Mouse (Mus musculus) left cerebral cortex, adult 11 months (tissue): ENCODE data around the gene Tnni3.
"Not testable (repeated sequence)": the region's sequence is repeated elsewhere in the genome, so short reads cannot be mapped to it uniquely, and the experiment has no call there.

Source experiments
- DNase-seq: peaks from one replicate; pipeline ENCODE4 v3.0.0; 2022; ENCODE audit warnings: low spot score

The Tnni3 gene

DNA sequence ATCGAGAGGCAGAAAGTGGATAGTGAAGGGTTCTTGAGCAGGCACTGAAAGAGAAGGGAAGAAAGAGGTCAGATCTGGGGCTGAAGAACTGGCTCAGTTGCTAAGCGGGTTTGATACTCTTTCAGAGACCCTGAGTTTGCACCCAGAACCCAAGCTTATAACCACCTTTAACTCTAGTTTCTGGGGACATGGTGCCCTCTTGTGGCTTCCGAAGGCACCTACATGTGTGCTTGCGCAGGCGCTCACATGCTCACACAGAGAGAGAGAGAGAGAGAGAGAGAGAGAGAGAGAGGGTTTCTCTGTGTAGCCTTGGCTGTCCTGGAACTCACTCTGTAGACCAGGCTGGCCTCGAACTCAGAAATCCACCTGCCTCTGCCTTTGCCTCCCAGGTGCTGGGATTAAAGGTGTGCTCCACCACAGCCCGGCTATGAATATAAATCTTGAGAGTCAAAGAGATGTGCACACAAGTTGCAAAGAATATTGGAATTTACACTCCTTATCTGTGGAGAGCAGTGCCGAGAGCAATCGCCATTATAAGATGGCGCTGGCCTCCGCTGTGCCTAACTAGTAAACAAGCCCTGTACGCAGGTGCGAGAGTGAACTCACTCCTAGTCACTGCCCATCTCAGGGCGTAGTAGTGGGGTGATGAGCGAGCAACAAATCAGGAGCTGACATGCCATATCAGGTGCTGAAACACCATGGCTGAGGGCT is at the start of gene Tnni3:
TSS of gene Tnni3 (minus strand) at position 18 of the 711 bp plus-strand sequence.
- not testable (repeated sequence) for DNase-seq

DNA sequence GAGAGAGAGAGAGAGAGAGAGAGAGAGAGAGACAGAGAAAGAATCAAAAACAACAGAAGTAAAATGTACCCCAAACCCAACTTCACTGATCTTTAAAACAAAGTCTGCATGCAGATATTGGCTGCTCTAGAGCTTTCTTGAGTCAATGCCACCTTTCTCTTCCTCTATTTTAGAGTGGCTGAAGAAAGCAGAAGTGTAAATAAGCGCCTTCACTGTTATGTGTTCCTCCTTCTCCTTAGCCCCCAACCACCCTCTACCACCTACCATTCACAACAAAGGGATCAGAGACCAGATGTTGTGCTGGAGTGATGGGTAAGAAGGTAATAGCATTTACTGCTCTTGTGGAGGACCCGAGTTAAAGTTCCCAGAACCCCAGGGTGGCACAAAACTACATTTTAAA is 48.3 kb upstream of the Tnni3 start:
- DNase-seq: not testable (repeated sequence)

DNA sequence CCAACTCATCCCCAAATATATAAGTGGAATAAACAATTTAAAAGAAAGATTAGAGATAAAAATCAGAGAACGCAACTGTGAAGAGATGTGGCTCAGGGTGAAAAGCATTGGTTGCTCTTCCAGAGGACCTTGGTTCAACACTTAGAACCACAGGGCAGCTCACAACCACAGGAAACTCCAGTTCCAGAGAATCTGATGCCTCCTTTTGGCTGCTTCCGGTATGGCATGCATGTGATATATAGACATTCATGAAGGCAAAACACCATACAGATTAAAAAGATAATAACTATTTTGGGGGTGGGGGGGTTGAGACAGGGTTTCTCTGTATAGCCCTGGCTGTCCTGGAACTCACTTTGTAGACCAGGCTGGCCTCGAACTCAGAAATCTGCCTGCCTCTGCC is 38.6 kb upstream of the Tnni3 start:
- DNase-seq: no peak

DNA sequence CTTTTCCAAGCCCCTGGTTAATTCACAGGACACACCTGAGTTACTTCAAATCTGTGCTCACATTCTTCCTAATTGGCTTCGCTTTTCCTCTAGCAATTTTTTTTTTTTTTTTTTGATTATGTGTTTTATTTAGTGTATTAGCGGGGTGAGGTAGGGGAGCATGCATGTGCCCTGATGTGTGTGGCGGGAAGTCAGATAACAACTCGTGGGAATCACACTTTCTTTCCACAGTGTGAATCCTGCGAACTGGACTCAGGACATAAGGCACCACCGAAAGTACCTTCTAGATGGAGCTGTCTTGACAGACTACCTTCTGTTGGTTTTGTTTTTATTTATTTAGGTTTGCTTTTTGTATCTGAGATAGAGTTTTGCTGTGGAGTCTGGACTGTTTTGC is 33.1 kb upstream of the Tnni3 start:
- DNase-seq: no peak

DNA sequence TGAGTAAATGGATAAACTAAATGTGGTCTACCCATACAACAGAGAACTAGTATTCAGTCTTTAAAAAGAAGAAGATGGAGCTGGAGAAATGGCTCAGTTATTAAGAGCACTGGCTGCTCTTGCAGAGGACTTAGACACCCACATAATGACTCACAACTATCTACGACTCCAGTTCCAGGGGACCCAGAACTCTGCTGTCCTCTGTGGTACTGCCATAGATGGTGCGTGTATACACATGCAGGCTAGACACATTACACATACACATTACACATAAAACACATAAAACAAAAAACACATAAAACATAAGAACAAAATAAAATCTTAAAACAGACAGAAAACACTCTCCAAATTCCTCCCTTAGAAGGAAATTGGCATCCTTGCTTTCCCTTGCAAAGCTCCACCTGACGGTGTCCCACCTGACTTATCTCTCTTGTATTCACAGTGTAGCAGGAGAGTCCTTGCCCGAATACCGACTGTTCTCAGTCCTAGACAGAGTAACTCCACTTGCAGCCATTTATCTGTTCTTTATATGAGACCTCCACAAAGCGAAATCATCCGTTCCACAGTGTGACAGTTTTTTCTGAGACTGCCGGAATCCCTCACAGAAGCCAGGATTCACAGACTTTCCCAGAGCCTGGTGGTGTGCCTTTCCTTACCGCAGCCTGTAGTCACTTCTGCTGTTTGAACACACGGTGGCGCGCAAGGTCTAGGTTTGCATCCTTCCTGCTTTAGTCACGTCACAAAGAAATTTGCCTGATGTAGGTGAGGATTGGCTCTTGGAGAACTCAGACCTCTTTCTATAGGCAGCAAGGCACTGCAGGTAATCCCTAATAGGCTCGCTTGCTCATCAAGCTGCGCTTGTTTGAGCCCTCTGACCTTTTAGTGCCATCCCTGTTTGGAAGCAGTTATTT is 32.5 kb upstream of the Tnni3 start:
- peak; percentile 76 for DNase-seq

DNA sequence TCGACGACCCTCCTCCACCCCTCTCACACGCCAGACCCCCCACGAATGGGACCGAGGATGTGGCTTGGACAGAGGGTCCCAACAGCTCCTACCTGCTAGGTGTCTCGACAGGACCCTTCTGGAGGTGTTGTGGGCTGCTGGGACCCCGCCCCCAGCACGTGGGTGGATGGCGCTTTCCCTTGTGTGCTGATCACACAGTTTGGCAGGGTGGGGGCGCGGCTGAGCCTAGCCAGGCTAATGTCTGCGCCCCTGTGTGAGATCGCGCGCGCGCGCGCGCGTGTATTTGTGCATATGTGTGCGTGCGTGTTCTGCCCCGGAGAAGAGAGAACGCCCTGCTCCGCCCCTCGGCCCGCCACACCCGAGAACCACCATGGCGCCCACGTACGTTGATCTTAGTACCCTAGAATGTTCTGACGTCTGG is 23.2 kb upstream of the Tnni3 start, which contains the start of gene Syt5:
TSS of gene Syt5 (minus strand) at position 321 of the 421 bp plus-strand sequence.
- peak; percentile 56 for DNase-seq

DNA sequence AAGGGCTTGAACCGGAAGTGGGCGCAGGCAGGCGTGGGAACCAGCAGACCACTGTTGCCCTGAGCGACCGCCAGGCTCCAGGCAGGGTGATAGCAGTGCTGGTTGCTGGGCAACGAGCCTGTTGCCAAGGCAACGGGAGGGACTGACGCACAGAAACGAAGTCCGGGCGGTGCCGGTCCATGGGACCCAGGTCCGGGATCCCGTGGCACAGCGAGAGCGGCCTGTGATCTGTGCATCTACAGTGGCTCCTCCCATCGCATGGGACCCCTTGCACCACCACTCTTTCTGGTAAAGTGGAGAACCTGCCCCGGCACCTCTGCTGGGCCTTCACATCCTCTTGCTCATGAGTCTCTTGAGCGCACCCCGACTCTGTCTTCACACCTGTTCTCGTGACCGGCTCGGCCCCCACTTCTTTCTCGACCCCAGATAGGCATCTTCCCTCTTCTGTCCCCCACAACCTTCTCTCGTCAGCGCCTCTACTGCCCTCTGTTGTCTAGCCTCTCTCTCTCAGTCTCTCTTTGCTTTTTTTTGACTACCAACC is 22.6 kb upstream of the Tnni3 start:
- DNase-seq: peak; percentile 93

DNA sequence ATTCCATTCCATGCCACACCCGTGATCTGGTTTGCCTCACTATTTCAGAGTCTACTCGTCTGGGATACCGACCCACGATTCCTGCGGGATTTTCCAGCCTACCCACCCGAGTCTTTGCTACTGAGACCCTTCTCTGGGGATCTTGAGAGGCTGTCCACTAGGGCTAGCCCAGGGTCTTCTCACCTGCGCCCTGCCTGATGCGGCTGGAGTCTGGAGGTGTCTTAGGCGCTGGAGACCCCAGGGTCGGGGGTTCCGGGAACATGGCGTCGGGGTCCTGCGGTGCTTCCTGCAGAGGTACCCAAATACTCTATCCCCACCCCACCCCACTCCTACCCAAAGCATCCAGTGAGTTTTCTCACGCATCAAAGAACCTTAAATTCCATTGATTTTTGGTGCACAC is 22.0 kb upstream of the Tnni3 start:
- no peak for DNase-seq

DNA sequence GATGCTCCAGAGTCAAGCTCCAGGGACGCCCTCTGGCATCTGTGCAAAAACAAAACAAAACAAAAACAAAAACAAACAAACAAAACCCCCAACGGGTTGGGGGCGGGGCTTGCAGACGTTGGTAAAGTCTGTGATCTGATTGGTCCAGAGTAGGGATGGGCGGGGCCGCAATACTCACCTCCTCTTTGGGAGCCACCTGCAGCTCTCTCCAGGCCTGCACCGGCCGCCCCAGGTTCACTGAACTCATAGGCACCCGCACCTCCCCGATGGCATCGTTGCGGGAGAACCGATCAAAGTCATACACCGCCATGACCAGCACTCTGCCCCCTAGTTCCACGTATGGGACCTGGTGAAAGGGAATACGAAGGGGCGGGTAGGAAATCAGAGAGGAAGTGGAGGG is 18.0 kb upstream of the Tnni3 start:
- DNase-seq: no peak

DNA sequence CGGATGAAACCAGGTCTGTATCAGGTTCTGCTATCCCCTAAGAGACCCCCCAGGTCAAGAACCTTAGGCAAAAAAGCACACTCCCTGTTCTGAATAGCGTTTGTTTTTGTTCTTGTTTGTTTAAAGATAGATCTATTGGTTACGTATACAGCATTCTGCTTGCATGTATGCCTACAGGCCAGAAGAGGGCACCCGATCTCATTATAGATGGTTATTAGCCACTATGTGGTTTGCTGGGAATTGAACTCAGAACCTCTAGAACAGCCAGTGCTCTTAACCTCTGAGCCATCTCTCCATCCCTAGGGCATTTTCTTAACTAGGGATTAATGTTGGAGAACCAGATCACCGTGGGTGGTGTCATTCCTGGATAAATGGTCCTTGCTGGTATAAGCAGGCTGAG is 17.3 kb upstream of the Tnni3 start:
- no peak for DNase-seq

DNA sequence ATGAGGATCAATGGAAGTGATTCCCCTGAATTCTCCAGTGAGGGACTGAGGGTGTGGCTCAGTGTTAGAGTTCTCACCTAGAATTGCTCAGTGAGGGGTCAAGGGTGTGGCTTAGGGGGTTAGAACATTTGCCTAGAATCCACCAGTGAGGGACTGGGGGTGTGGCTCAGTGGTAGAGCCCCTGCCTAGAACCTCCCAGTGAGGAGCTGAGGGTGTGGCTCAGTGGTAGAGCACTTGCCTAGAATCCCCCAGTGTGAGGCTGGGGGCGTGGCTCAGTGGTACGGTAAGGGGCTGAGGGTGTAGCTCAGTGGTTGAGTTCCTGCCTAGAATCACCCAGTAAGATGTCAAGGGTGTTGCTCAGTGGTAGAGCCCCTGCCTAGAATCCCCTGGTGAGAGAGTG is 15.0 kb upstream of the Tnni3 start:
- DNase-seq: no peak

DNA sequence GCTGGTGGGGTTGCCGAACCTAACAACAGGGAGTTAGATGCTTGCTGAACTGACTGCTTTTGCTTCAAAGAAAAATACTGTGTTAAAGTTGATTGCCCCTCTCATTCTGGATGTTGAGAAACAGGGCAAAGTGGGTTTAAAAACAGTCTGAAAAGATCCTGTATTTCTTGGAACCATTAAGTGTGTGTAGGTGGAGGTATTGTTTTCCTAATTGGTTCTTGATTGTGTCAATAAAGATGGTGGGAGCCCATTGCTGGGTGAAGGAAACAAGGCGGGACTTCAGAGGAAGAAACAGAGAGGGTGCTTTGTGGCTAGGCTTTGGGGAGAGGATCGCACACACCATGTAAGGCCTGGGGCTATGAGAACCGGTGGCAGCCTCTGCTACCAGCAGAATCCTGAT is 13.2 kb upstream of the Tnni3 start:
- no peak for DNase-seq

DNA sequence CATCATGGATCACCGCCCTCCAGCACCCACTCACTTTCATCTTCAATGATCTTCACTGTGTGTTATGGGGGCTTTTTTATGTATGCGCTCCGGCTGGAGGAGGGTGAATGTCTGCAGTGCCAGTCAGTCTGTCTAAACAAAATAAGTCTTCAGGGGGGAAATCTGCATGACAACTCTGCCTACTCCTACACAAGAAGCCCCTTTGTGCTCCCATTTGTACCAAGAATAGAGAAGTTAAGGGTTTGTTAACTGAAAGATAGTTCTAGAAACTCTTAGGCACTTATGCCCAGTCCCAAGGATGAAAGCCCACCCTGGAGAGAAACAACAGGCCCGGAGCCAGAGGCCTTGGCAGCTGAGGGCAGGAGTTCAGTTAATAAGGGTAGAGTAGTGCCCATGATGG is 12.3 kb upstream of the Tnni3 start:
- DNase-seq: no peak

DNA sequence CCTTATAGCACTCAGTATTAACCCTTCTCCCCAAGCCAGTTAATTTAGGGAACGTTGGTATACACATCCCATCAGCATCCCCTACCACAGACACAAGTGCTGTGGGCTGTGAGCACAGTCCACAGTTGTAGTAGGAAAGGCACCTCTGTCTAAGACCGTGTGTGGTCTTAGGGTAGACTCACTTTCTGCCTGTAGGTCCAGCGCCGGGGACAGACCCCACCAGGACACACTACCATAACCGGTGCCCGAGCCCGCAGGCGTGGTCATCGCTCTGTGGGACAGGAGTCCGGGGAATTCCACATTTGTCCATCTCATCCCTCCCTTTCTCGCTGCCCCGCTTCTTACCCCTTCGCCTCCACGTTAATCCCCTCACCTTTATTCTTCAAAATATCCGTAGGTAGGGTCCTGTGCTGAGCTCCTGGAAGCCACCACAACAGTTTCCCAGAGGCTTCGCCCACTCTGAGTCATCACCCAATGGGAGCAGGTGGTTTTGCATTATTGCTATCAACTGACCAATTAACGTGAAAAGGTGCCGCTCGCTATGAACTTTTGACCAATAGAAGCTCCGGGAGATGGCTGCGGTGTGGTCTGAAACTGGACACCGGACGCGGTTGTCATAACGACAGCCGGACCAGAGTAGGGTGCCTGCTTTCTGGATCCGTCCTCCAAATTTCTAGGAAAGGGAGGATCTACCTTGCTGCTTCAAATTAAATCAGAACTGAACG is 8.1 kb upstream of the Tnni3 start, which contains the start of gene Dnaaf3:
TSS of gene Dnaaf3 (minus strand) at position 449 of the 725 bp plus-strand sequence.
- DNase-seq: no peak

DNA sequence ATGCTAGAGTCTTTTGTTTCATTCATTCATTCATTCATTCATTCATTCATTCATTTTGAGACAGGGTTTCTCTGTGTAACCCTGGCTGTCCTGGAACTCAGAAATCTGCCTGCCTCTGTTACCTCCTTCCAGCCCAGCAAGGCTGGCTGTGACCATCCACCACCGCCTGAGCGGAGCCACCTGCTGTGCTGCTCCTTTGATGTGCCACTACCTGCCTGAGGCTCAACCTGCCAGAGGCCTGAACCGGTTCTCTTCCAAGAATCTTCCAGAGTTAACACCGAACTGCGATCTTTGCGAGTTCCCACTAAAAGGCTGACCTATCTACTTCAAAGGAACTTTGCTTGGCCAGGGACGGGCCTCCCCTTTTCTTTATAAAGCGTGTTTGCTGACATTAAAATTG is 6.1 kb upstream of the Tnni3 start:
- not testable (repeated sequence) for DNase-seq

DNA sequence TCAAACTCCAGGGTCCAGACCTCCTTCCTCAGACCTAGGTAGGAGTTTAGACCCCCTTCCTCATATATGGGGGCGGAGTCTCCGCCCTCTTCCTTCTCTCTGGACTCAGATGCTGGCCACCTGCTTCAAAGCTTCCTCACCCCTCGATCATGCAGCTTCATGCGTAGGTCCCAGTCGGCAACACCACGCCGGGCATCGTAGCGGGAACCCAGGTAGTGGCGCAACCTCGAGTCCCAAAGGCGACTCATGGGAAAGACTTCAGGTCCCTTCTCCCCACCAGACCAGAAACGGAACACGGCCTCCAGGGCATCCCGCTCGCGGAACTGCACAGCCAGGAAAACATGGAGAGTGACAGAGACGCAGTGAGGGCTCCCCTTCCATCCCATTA is 3.3 kb upstream of the Tnni3 start:
- no peak for DNase-seq

DNA sequence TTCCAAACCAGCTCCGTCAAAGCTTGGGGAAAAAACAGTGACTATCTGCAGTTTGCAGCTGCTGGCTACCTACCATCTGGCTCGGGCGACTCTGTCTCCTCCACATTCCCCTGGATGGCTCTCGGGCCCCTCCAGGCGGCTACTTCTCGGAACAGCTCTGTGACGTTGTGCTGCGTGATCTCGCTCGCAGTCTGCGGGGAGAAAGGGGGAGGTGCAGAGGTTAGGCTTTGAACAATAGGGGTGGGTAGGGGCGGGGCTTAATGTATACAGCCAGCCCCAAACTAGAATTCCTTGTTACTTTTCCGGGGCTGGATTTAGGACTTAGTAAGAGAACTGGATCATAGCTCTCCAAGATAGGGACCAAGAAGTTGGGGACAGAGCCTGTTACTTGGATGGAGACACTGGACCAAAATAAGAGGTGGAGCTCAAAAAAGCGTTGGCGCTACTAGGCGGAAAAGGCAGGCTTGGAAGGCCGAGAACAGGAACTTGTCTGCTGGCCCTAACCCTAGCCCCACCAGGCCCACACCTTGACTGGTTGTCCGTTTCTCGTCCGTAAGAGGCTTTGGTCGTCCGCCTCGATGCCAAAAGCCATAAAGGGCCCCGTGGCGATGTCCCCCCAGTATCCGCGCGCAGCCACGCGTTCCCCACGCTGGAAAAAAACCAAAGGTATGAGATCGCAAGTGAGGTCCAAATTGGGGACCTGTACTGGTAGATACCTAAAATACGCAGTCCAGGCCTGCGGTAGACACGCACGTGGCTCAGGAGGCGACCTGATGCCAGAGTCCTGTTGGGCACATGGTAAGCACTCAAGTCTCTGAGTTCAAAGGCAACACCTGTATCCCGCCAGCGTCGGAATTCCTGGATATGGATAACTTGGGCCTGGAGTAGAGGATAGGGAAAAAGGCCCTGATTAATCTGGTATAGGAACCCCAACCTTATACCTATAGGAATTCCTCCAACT is 2.6 kb upstream of the Tnni3 start:
- DNase-seq: no peak

DNA sequence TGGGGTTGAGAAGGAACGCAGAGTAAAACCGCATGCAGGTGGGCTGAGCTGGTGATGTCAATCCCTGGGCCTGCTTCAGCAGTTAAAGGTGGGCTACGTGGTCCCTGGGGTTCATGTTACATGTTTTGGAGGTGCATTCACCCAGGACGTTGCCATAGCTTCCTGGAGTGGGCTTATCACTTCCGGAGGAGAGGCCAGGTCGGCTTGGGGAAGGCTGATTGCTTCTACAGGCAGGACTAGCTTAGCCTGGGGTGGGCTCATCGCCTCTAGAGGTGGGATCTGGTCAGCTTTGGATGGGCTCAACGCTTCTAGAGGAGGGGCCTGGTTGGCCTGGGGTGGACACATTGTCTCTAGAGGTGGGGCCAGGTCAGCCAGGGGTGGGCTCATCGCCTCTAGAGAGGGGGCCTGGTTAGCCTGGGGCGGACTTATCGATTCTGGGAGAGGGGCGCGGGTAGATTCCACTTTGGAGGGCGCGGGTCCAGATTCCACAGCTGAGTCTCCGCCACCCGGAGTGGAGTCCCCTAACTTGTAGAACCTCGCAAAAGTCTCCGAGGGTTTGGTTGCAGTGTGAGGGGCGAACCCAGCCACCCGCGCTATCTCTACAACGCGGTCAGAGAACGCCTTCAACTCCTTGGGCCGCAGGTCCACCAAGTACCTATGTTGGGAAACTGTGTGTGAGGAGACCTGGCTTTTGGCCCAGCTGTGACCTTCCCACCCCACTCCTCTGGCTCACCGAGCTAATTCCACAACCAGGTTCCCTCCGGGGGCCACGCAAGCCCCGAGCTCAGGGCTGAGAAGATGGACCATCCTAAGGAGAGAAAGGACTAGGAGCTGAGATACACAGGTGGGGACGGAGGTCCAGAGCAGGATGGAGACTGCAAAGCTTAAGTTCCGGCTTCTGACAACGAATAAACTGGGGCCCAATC is 561 bp downstream of the Tnni3 start:
- DNase-seq: no peak

DNA sequence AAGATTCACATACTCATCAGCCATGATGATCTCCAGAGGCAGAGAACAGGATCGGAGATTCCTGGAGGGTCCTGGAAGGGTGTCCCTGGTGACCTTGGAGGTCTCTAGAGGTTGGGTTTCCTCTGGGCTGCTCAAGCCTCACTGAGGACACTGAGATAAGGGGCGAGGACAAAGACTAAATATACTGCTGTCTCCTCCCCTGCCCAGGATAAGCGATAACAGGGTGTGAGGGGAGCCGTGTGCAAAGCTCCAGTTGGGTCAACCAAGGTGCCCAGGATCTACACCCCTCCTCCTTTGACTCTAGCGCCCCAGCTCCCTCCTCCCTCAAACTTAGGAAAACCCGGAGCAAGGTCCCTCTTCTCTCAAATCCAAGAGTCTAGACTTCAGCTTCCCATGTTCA is 1.7 kb downstream of the Tnni3 start:
- DNase-seq: no peak
